Mouse (Mus musculus) v-Abl transformed pro-B cells (cell line): ENCODE data around the gene Plxna2.

Experiments used
- in situ Hi-C, 2 experiments: fragments of 400-800 bp; cut with MboI; formaldehyde crosslinking; loops; one replicate each; pipeline ENCODE4 v1.15.1; 2025; ENCODE audit not compliant: unreplicated experiment in 2 of 2

Gene Plxna2

DNA sequence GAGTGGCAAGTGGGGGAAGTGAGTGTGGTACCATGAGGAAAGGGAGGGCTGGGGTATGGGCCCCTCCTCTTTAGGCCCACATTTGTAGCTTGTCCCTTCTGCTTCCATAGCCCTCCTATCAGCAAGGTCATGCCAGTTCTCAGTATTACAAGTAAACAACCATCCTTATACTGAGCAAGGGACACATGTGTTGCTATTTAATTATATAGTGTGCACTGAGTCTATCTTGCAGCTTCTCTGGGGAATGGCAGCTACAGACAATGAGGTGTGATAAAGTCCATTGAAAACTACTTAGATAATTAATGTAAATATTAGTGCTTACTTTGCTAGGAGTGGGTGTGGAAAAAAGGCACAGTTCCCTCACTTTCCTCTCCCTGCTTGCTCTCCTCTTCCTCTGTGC is 75.0 kb downstream of the Plxna2 start:
- in situ Hi-C loops = no loop called here

DNA sequence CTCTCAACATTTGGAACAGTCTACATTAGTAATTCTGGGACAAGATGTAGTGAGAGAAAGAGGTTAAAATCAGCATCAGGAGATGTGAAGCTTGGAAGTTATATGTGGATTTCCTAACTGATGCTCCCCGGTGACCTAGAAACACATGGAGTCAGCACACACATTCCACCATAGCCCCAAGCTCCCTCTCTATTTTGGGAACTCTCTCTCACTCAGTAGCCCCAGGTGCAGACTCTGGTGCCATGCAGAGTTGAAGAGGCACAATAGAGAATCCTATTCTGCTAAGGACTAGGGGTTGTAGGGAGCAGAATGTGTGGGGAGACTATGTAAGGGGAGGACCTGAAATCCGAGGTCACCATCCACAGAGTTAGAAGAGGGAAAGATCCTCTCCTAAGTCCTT is 75.5 kb downstream of the Plxna2 start:
- in situ Hi-C loops = no loop called here

DNA sequence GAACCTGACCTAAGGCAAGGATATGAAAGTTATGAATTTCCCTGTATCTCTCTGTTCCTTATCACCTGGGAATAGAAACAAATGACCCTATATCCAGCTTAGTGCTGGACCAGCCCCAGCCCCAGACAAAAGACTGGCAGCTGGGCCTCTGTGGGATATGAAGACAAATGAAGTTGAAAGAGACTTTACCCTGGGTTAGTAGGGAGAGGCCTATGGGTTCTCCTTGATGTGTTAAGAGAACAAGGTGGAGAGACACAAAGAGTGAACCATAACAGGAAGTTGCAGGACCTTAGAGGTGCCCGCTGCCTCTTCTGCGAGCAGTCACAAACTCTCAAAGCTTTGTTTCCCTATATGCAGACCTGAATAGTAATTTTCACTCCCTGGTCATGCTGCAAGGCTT is 76.8 kb downstream of the Plxna2 start:
- in situ Hi-C loops = no loop called here

DNA sequence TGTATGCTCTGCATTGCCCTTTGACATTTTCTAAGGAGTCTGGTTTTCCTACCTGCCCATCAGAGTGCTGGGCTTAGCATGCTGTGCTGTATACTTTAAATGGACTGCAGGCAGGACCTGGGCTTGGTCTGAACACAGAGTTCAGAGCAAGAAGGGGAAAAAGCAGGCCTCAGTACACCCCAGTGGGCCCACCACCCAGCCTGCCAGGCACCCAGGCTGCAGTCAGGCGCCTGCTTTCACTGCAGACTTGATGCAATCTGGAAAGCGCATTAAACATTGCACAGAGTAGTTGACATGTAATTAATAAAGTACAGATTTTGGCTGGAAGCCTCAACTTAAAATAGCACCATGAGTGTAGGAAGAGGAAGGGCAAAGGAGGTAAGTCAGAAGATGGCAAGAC is 79.4 kb downstream of the Plxna2 start:
- in situ Hi-C loops = no loop called here

DNA sequence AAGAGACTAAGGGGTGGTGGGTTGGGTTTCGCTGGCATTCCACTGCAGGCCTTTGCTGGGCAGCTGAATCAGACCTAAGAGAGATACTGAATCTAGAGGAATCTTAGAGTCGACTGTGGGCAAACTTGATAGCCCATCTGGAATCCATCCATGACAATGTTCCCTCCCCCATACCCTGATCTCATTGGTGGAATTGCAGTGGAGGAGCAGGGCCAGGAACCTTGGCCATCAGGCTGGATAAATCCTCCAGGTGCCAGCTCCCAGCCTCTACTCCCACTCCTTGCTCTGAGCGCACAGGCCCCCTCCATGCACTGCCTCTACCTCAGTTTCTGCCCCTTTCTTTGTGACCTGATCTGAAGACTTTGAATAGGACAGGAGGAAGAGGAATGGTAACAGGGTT is 81.3 kb downstream of the Plxna2 start:
- in situ Hi-C loops = no loop called here

DNA sequence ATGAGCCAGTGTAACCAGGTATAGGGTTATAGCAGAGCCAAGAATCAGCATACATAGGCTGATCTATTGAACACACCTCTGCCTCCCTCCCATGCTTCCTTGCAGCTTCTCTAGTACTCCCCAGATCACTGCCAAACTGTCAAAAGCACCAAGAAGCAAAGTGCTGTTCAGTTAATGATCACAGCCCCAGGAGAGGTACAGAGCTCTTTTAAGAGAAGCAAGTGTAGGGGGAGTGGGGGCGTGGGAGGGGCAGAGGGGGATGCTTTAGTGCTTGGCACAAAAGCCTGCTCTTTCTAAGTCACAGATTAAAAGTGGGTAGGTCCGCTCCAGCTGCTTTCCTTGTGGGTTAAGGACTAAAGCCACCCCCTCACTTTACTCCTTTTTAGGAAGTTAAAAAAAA is 85.2 kb downstream of the Plxna2 start:
- in situ Hi-C loops = no loop called here

DNA sequence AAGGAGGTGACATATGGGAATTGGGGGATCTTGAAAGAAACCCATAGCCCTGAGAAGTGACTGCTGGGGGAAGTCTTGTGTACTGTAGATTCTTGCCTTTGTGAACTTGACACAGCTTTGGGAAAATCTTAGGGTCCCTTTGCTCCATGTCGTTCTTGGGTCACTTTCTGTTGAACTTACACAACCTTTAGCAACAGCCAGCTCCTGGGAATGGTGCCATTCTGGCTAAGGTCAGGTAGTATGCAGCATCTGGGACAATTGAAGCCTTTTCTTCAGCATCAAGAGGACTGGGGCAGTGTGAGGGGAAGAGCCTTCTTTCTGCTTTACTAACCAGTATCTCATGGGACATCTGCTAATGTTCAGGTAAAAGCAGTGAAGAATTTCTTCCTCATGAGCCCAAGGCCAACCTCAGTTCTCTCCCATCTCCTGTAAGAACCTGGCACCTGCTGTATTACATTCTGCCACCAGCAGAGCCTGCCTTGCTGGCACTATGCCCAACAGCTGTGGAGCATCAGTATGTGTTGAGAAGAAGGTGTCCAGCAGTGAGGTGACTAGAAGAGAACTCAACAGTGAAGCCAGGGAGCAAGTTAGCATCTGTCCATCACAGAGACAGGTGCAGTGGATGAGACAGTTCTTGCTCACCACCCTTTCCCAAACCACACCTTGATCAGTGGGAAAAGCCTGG is 86.3 kb downstream of the Plxna2 start:
- in situ Hi-C loops = no loop called here

DNA sequence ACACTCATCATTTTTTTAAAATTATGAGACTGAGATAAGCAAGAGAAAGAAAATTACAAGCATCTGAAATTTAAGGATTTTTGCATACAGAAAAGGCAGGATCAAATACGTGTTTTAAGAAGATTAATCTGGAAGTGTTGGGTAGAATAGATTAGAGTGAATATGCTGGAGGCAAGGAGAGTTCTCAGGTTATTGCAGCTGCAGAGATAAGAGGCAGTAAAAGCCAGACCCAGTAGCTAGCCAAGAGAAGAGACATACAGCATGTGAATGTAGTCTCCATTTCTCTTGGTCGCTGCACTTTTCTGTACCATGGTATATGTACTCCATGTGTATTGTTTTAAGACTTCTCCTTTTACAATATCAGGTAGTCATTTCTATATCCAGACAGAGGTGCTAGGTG is 88.5 kb downstream of the Plxna2 start:
- in situ Hi-C loops = no loop called here

DNA sequence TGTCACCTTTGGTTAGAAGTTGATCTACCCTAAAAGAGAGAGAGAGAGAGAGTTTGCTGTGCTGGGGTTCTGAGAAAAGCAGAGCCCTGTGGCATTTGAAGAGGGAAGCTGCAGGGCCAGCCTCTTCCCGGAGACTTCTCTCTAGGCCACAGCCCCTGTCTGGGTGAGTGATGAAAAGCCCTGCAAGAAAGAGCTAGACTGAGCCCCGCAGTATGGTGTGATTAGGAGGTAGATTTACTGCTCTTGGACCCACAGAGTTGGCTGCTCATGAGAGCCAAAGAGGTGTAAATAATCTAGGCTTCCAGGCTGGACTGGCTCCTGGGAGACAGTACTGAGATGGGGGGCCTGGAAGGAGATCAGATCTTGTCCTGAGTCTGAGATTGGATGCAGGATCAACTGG is 94.4 kb downstream of the Plxna2 start:
- in situ Hi-C loops = no loop called here

DNA sequence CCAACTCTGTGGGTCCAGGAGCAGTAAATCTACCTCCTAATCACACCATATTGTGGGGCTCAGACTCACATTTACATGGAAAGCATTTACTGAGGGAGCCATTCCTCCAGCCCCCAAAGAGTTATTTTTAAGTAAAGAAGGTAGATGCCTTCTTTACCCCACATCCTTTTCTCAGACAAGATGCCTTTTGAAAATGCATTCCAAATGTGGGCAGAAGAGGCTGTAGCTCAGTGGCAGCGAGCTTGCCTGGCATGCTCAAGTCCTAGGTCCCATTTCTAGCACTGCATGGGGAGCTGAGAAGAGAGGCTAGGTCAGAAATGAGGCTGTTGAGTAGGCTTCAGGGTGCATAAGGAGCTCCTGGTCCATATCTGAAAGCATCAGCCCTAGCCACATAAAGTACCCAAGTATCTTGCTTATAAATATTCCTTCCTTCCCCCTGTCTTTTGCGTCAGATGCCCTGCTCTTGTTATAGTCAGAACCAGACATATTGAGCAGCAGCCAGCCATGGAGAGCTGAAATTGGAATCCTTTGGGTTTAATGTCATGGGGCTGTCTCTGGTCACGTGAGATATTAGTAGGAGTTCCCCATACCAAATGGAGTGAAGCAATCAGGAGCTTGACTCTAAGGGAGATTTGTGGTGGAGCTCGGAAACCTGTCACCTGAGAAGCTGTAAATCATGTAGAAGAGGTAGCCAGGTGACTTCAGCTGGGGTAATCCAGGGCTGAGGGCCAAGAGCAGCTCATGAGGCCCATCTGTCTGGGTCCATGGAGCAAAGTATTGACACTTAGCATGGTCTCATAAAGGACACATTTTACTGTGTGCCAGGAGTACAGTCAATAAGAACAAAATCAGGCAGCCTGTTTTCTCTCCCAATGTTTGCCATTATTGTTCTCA is 96.4 kb downstream of the Plxna2 start:
- in situ Hi-C loops = no loop called here

DNA sequence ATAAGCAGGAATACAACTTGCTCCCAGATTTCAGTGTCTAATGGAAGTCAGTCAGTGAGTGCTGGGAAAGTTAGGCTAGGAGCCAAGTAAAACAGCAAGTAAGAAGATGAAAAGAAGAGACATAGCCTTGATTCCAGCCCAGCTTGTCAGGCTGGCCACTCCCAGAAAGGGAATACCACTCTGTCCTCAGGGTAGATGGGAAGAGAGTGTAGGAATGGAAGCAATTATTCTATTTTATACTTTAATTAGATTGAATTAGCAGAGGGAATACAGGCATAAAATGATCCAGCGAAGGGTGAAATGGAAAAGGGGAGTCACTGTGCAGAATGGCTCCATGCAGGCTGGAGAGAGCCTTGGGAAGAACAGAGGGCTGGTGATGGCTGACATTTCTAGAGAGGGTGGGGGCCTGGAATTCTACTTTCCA is 99.4 kb downstream of the Plxna2 start:
- in situ Hi-C loops = no loop called here

DNA sequence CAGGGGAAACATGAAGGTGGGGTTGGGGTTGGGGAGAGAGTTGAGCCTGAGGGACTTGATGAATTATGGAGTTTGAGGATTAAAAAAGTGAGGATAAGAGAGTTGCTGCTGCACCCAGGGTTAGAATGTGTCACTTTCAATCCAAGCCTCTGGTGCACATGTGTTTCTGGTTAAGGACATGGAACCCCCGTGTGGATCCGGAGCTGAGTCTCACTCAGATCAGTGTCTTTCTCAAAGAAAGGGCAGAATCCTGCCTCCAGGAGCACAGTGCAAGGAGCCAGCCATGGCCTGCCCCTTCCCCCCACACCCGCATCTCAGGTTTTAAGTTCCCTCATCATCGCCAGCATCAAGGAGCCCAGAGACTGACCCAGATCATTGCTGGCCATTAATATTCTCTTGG is 102.4 kb downstream of the Plxna2 start:
- in situ Hi-C loops = loop anchor here (5.0 to 10.0 kb wide), 2 partner anchors 94 to 98 kb away; no protein-coding TSS in a partner anchor

DNA sequence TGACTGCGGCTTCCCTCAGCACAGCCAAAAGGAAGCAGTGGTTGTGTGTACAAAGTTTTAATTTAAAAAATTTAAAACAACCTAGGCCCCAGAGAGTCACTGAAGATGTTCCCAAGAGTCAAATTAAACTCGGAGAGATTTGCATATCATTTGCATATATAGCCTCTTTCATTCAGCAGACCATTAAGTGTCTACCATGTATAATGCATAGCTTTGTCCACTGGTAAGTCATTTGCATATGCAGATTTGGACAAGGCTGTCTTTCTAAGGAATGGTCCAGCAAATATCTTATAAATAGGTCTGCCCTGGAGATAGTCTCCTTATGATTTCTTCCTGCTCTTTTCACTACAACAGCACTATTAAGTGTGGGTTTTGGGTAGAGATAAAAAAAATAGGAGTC is 103.2 kb downstream of the Plxna2 start:
- in situ Hi-C loops = loop anchor here (5.0 to 10.0 kb wide), 2 partner anchors 94 to 99 kb away; no protein-coding TSS in a partner anchor

DNA sequence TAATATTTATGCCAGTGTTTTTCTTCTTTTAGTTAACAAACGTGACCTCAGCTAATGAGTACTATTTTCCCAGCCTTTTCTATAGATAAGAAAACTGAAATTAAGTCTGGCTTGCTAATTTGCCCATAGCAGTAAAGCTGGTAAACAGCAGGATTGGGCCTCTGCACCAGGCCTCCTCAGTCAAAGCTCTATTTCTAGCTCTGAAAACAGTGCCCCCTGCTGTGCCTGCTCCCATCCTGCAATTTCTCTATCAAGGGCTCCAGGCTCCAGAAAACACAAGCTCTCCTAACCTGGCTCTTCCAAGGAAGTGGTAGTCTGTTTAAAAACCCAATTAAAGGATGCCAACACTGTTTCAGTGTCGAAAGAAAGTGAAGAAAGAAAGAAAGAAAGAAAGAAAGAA is 104.3 kb downstream of the Plxna2 start:
- in situ Hi-C loops = loop anchor here (5.0 to 10.0 kb wide), 2 partner anchors 92 to 100 kb away; no protein-coding TSS in a partner anchor

DNA sequence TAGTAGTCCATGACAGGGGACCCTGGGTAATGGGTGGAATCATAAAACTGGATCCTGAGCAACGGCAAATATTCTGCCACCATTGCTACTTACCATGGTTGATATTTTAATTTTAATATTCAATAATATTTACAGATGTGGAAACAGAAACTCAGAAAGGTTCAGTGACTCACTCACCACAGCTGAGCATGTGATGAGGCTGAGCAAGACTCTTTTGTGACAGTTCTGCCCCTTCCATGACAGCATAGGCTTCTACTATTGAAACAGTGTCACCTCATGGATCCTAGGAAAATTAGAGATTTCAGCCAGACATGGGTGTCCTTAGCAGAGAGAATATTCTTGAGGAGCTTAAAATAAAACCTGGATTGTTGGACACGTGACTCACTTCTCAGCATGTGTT is 116.8 kb downstream of the Plxna2 start:
- in situ Hi-C loops = no loop called here

DNA sequence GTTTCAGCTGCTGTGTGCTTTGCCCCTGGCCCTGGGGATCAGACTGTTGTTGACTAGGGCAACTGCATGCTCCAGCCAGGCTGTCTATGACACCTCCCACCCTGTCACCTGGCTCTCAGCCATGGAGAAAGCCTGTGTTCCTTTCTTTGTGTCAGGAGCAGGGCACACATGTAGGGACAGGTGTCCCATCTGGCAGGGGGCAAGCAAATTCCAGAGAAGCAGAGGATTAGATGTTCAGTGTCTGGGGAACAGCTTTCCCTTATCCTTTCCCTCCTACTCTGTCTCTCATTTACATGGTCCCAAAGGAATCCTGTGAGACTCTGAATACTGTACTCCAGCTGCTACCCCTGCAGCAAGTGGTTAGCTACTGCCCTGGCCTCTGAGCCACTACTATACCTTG is 121.9 kb downstream of the Plxna2 start:
- in situ Hi-C loops = no loop called here

DNA sequence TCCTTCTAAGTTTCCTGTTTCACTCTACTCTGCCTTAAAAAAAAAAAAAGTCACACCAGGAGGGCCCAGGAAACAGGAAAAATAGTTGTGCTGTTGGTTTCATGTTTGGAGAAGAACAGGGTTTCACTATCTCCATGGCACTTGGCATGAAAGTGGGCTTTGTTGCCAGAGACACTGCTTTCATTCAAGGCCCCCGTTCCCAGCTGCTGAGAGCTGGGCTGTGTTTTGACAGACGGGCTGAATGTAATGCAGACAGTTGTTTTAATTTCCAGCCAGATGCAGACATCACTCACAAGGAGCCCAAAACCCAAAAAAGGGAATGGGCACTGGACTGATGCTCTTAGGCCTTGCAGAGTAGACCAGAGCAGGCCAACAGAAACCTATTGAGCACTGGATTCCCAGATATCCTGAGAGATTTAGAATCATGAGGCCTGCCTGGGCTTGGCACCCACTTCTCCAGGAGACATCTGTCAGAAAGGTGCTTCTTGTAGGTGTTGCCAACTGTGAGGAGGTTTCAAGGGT is 124.9 kb downstream of the Plxna2 start:
- in situ Hi-C loops = no loop called here

DNA sequence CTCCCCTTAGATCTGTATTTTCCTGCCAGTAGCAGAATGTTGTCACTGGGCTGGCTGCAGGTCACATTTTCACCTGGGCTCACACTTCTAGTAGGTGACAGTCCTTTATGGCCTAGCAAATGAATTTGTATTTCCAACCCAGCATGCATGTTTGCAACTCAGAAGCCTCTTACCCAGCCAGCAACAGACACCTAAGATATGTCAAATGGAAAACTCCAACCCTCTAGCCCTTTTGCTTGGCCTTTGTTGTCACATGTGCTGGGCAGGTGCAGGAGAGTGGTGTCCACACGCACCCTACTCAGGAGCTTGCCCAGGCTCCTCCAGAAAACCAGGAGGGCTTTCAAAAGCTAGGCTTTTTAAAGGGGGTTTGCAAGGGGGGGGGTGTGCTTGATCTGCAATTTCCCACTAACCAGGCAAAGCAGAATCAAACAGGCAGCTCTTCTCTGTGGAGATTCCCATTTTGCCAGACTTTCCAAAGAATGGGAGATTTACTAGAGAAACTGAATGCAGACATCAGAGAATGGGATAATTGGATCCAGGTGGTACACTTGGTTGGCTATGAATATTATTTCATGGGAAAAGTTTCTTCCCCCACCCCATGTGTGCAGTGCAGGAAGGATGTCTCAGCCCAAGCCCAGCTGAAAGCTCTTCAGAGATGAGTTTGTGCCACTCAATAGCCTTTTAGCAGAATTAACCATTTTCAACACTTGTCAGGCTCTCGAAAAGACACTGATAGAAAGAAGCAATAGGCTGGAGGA is 127.3 kb downstream of the Plxna2 start:
- in situ Hi-C loops = no loop called here

DNA sequence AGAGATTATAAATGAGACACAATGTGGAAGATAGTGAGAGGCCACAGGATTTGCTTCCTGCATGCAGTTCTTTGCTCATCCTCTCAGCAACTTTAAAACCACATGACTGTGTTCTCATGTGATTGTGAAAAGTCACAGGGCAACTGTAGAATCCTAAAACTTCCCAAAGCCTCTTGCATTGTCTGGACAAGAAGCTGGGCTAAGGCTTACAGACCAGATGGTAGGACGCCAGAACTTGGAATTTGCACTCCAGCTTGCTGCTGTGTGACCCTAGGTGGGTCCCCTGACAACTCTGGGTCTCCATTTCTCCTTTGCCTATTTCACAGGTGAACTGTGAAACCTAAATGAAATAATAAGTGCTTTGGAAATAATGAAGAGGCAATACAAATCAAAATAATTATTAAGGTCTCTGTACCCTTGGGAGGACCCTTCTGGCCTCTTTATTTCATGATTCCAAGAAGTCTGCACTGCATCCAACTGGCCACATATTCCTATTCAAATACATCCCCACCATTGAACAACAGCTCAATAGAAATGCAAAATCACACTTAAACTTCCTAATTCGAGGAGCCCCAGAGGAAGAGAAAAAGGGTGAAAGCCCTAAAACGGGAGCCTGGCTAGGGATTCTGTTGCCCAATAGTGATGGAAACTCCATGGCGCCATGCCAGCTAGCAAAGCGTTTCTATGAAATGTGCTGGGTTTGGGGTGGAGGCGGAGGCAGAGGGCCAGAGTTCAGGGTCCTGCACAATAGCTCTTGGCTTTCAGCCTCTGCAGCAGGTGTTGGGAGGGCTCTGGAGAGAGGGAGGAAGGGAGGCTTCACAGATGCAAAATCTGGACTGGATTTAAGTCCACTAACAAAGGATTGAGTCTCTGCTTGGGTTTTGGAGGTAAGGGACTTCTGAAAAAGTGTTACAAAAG is 128.6 kb downstream of the Plxna2 start:
- in situ Hi-C loops = no loop called here

DNA sequence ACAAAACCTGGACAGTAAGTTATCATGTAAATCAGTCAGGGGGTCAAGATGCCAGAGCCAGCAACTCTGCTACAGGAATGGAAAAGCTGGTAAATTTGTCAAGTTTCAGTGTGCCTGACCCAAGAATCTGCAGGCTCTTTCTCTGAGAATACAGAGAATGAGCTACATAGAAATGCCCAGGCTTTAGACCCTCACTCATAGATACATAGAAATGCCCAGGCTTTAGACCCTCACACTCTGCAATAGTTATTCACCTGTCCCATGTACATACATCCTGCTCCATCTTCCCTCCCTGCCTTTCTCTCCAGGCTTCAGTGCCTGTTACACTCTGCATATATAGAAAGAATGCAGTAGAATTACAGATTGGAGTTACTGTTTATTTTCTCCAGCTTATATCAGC is 129.2 kb downstream of the Plxna2 start:
- in situ Hi-C loops = no loop called here
